28 mouse cellular contexts compared by ENCODE assay signal in the genomic region with DNA sequence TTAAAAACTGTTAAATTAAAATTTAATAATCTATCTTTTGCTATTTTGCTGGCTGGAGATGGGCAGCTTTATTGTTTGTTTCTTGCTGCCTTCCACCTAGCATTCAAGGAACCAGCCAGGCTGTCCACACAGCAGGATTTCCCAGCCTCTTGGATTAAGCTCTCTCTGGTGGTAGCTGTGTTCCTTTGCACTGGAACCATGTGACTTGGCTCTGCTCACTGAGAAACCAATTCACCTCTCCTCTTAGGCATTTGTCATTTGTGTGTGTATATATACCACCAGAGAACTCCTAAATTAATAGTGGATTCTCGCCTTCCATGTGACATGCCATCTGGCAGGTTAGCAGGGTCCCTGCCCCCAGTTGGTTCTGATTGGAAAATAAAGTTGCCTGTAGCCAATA.
DNase-seq lines count a peak whose midpoint lies in the region; ATAC-seq lines count a peak whose summit lies in the region.
"Had no signal": no experiment of that assay in that cellular context is flagged by ENCODE, and none has a peak within 500 bp of the region (broad histone marks: within the 10 kb centered on the region; RNA-seq: fewer than 3 reads in every experiment).

No protein-coding gene starts in this region.

- no peaks in the 10 kb centered on the region for H3K27me3 ChIP-seq in forebrain, embryonic 10.5 days (ENCODE audit: poor library complexity, severe bottlenecking)
- H3K27me3 ChIP-seq: heart, embryonic 15.5 days; hindbrain, embryonic 12.5 days; intestine, embryonic 15.5 days; liver, embryonic 12.5 days; neural tube, embryonic 13.5 days had no signal

- no peak for DNase-seq in cerebellum, adult 11 months
- DNase-seq in left cerebral cortex, postnatal 4 days: peak; percentile 25
- DNase-seq in left cerebral cortex, adult 8-10 months (ENCODE audit: low spot score in 2 of 2): no peak
- DNase-seq in cerebellum, adult 9-11 months: peak; percentile 40
- no peak for DNase-seq in forebrain, embryonic 10.5 days (ENCODE audit: extremely low spot score, low spot score)
- no peak for DNase-seq in thymus, postnatal 4 days
- no peak for DNase-seq in left cerebral cortex, adult 11 months (ENCODE audit: low spot score)
- DNase-seq: adrenal gland, postnatal 10 days; gastrocnemius, postnatal 25 days; heart, adult 11 months; kidney, adult 8-10 months; kidney, postnatal 4 days; liver, postnatal 0 days; lung, postnatal 36 days; right cerebral cortex, postnatal 4 days; thymus, adult 18-20 months; thymus, postnatal 25 days had no signal

- H3K4me1 ChIP-seq in forebrain, embryonic 10.5 days: no peaks in the 10 kb centered on the region
- H3K4me1 ChIP-seq: heart, embryonic 10.5 days; heart, embryonic 15.5 days; hindbrain, embryonic 12.5 days; intestine, embryonic 15.5 days; liver, embryonic 12.5 days; neural tube, embryonic 13.5 days had no signal

- H3K36me3 ChIP-seq in forebrain, embryonic 10.5 days (replicated peaks): no peaks in the 10 kb centered on the region
- H3K36me3 ChIP-seq: G1E; heart, embryonic 10.5 days; heart, embryonic 15.5 days; hindbrain, embryonic 12.5 days; intestine, embryonic 15.5 days; liver, embryonic 12.5 days; neural tube, embryonic 13.5 days had no signal

- peak; percentile 94 for ATAC-seq in cerebellum, adult (ENCODE audit: insufficient number of reproducible peaks, low FRiP score, low TSS enrichment)
- ATAC-seq: forebrain, embryonic 14.5 days; intestine, embryonic 15.5 days; liver, embryonic 12.5 days; liver, postnatal 0 days had no signal

- H3K4me3 ChIP-seq in forebrain, embryonic 10.5 days: no peak overlapping the region
- H3K4me3 ChIP-seq: heart, embryonic 10.5 days; heart, embryonic 15.5 days; hindbrain, embryonic 12.5 days; intestine, embryonic 15.5 days; liver, embryonic 12.5 days; neural tube, embryonic 13.5 days had no signal

- no peak overlapping the region for H3K27ac ChIP-seq in forebrain, embryonic 10.5 days
- H3K27ac ChIP-seq: heart, embryonic 10.5 days; heart, embryonic 15.5 days; hindbrain, embryonic 12.5 days; intestine, embryonic 15.5 days; kidney, postnatal 0 days; liver, embryonic 12.5 days; neural tube, embryonic 13.5 days; stomach, postnatal 0 days had no signal

- intact Hi-C loops in left cerebral cortex, postnatal 4 days (cut with DNase I): no loop called here

- H3K9me3 ChIP-seq in forebrain, embryonic 10.5 days: no peaks in the 10 kb centered on the region
- H3K9me3 ChIP-seq: G1E; heart, embryonic 10.5 days; heart, embryonic 15.5 days; hindbrain, embryonic 12.5 days; intestine, embryonic 15.5 days; liver, embryonic 12.5 days; neural tube, embryonic 13.5 days had no signal

- WGBS in forebrain, embryonic 10.5 days: 95% methylated on average over 1 of the region's 1 CpGs

Comparison
In these comparisons a context has a peak if more than half of its experiments do, and no peak if none do; other contexts are left out.
1. DNase-seq: peak in left cerebral cortex, postnatal 4 days (single experiment) and cerebellum, adult 9-11 months (single experiment); none in cerebellum, adult 11 months (single experiment), left cerebral cortex, adult 8-10 months (0 of 2), forebrain, embryonic 10.5 days (single experiment), thymus, postnatal 4 days (single experiment) and left cerebral cortex, adult 11 months (single experiment).